Mouse (Mus musculus) liver, embryonic 14.5 days (tissue): ENCODE data around the gene Them4.

Experiments used
- CTCF ChIP-seq: IDR thresholded peaks from 2 replicates; pipeline ENCODE4 v1.5.1; 2016; ENCODE audit warnings: antibody characterized with exemption, low read depth, control low read depth
- EP300 ChIP-seq: IDR thresholded peaks from 2 replicates; pipeline ENCODE4 v1.6.1; 2016; ENCODE audit warnings: antibody characterized with exemption, low read depth

DNA sequence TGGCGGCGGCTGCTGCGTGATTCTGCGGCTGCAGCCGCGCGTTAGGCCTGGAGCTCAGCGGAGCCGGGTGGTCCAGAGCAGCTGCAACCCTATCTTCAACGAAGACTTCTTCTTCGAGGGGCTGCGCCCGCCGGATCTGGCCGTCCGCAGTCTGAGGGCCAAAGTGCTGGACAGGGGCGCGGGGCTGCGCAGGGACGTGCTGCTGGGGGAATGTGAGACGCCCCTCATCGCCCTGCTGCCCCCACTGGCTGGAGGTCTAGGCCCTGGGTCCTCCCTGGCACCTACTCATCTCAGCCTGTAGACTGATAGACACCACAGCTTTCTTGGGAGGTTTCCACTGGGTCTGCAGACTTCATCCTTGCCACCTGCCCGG lies 54.3 kb downstream of the Them4 start:
- TF ChIP-seq CTCF, result no peak
- TF ChIP-seq EP300, result no peak
